Mouse (Mus musculus): Measurements from ENCODE around the gene Hmga2.

Hmga2 gene

GRCm38 (mm10) chr10:120422820-120423219, 53.4 kb downstream of the Hmga2 start:
- DNase-seq = no peak

GRCm38 (mm10) chr10:120422050-120422449, 54.2 kb downstream of the Hmga2 start:
- peak; percentile 94 for DNase-seq

GRCm38 (mm10) chr10:120420971-120421629, 55.2 kb downstream of the Hmga2 start:
- no peak for DNase-seq

GRCm38 (mm10) chr10:120418738-120419523, 57.3 kb downstream of the Hmga2 start:
- no peak for DNase-seq

GRCm38 (mm10) chr10:120418211-120418610, 58.1 kb downstream of the Hmga2 start:
- no peak for DNase-seq

- no peak for DNase-seq
These were observed 58.7 kb downstream of the Hmga2 start for GRCm38 (mm10) chr10:120417488-120418118.

- no peak for DNase-seq
These were observed 59.2 kb downstream of the Hmga2 start for GRCm38 (mm10) chr10:120417116-120417487.

GRCm38 (mm10) chr10:120416628-120417027, 59.6 kb downstream of the Hmga2 start:
- no peak for DNase-seq

- DNase-seq = no peak
These were observed 64.1 kb downstream of the Hmga2 start for GRCm38 (mm10) chr10:120412215-120412614.

GRCm38 (mm10) chr10:120410958-120411357, 65.3 kb downstream of the Hmga2 start:
- no peak for DNase-seq

- DNase-seq = no peak
These were observed 67.1 kb downstream of the Hmga2 start for GRCm38 (mm10) chr10:120409131-120409530.

- no peak for DNase-seq
These were observed 69.0 kb downstream of the Hmga2 start for GRCm38 (mm10) chr10:120407230-120407629.

GRCm38 (mm10) chr10:120406038-120406437, 70.2 kb downstream of the Hmga2 start:
- no peak for DNase-seq

GRCm38 (mm10) chr10:120405322-120405721, 70.9 kb downstream of the Hmga2 start:
- DNase-seq = no peak

GRCm38 (mm10) chr10:120402966-120403365, 73.3 kb downstream of the Hmga2 start:
- DNase-seq = no peak

- no peak for DNase-seq
These were observed 74.5 kb downstream of the Hmga2 start for GRCm38 (mm10) chr10:120401787-120402186.

GRCm38 (mm10) chr10:120399846-120400510, 76.3 kb downstream of the Hmga2 start:
- no peak for DNase-seq

GRCm38 (mm10) chr10:120398745-120399144, 77.5 kb downstream of the Hmga2 start:
- DNase-seq = no peak

GRCm38 (mm10) chr10:120397211-120397631, 79.0 kb downstream of the Hmga2 start:
- DNase-seq = no peak

- DNase-seq = no peak
These were observed 80.7 kb downstream of the Hmga2 start for GRCm38 (mm10) chr10:120395550-120395949.

- no peak for DNase-seq
These were observed 81.5 kb downstream of the Hmga2 start for GRCm38 (mm10) chr10:120394740-120395139.

GRCm38 (mm10) chr10:120391971-120392716, 84.1 kb downstream of the Hmga2 start:
- no peak for DNase-seq
